Mouse (Mus musculus) forebrain, embryonic 14.5 days (tissue): ENCODE measurements around the gene Poldip3. TPM values are rescaled to one million over a fixed set of nuclear protein-coding genes. Genes with fewer than 3 reads are reported as not detected.
"Not testable (repeated sequence)": the region's sequence is repeated elsewhere in the genome, so short reads cannot be mapped to it uniquely, and the experiment has no call there.

Experiments
- ATAC-seq: fragments of 200-750 bp; cut with Nextera tagmentation; 2 replicates; pipeline ENCODE4 v1.8.0; 2017; ENCODE audit warnings: mild to moderate bottlenecking, moderate library complexity
- DNase-seq: peaks from one replicate; pipeline ENCODE4 v3.0.0-alpha.2; 2015; ENCODE audit warnings: low spot score
- H3K27ac ChIP-seq: fragments of 300-500 bp; sonication (generic); 2 replicates; pipeline ENCODE4 v1.5.1; 2014; ENCODE audit warnings: low read depth, mild to moderate bottlenecking, control low read depth, low read length, moderate library complexity
- H3K27me3 ChIP-seq: fragments of 300-500 bp; sonication (generic); replicated peaks from 2 replicates; pipeline ENCODE4 v1.6.1; 2014; ENCODE audit warnings: low read length, control low read depth, mixed read lengths; ENCODE audit not compliant: control insufficient read depth, insufficient read depth
- H3K36me3 ChIP-seq: fragments of 300-500 bp; sonication (generic); 2 replicates; pipeline ENCODE4 v1.6.1; 2014; ENCODE audit warnings: low read length, control low read depth; ENCODE audit not compliant: control insufficient read depth, insufficient read depth
- H3K4me1 ChIP-seq: fragments of 300-500 bp; sonication (generic); 2 replicates; pipeline ENCODE4 v1.6.1; 2014; ENCODE audit warnings: antibody characterized with exemption, low read length, control low read depth; ENCODE audit not compliant: control insufficient read depth, insufficient read depth
- H3K4me2 ChIP-seq: fragments of 300-500 bp; sonication (generic); 2 replicates; pipeline ENCODE4 v1.6.1; 2014; ENCODE audit warnings: mild to moderate bottlenecking, control low read depth, low read length
- H3K4me3 ChIP-seq: fragments of 300-500 bp; sonication (generic); 2 replicates; pipeline ENCODE4 v1.5.1; 2014; ENCODE audit warnings: low read depth, low read length, control low read depth
- H3K9ac ChIP-seq: fragments of 300-500 bp; sonication (generic); 2 replicates; pipeline ENCODE4 v1.6.1; 2014; ENCODE audit warnings: mild to moderate bottlenecking, low read length, control low read depth, moderate library complexity
- H3K9me3 ChIP-seq: fragments of 300-500 bp; sonication (generic); replicated peaks from 2 replicates; pipeline ENCODE4 v1.6.1; 2016; ENCODE audit warnings: low read length, control low read depth, mixed read lengths; ENCODE audit not compliant: control insufficient read depth
- WGBS: fragments of 180-500 bp; shearing (Covaris S2); extraction: QIAGEN DNeasy Blood & Tissue Kit; methylation state at CpG from one replicate; pipeline ENCODE4 v1.1.7; 2014; 5-methylcytosine and 5-hydroxymethylcytosine counted together
- polyA plus RNA-seq: library from polyadenylated mRNA; unstranded; fragments of >200 nt; fragmentation: Nextera tagmentation; extraction: Ambion mirVana; gene quantifications from 2 replicates; pipeline ENCODE4 v1.2.1, GENCODE M21; 2014

Poldip3 gene
- polyA plus RNA-seq, 1 experiment from 2014 or later, result 158 TPM

DNA sequence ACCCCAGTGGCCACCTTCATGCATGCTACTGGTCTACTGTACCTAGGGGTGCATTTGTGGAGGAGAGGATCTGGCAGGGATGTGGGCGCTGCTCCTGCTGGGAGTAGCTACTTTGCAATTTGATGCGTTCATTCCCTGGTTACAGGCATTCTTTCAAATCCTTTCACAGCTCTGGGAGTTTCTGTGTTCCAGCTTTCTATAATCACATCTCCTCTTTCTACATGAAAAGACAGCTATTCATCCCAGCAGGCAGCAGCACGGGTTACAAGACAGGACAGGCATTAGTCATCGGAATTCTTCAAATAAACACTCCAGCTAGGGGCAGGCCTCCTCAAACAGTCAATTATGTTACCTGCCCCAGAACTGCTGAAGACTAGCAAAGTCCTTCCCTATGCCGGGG lies 6.3 kb downstream of the Poldip3 start:
- Histone ChIP-seq H3K27me3 (no peaks in the 10 kb centered on the region), H3K4me1 (peaks cover 6% of the 10 kb centered on the region; the same call in 1 of the 2 replicates), H3K36me3 (peaks cover 31% of the 10 kb centered on the region), H3K27ac (no peak overlapping the region), H3K9me3 (no peaks in the 10 kb centered on the region), H3K9ac (no peak overlapping the region; the same call in 1 of the 2 replicates), H3K4me3 (no peak overlapping the region), H3K4me2 (no peak overlapping the region)
- WGBS, result 27% methylated on average over 5 of the region's 5 CpGs
- DNase-seq (peak; percentile 13), ATAC-seq (no peak)

DNA sequence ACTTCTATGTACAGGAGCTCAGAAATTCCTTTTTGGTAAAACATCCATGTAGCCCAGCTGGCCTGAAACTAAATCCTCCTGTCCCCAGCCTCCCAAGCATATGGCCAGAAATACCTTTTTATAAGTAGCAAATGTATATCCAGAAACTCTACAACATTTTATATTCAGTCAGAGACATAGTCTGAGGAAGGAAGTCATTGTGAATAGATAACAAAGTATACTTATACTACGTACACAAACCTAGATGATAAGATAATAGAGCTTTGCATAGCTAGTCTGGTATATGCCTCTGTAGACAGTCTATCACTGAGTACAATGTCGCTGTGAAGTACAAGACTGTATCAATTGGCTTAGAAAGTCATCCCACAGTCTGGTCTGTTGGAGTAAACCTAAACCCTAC lies 13.5 kb downstream of the Poldip3 start:
- H3K4me1 ChIP-seq, result no peaks in the 10 kb centered on the region
- ATAC-seq (no peak), DNase-seq (no peak)
- no peaks in the 10 kb centered on the region for H3K9me3 ChIP-seq
- H3K27ac ChIP-seq, result no peak overlapping the region
- no peak overlapping the region for H3K4me2 ChIP-seq
- H3K9ac ChIP-seq, result no peak overlapping the region
- 97% methylated on average over 2 of the region's 2 CpGs for WGBS
- H3K4me3 ChIP-seq, result no peak overlapping the region
- H3K36me3 ChIP-seq, result peaks cover 82% of the 10 kb centered on the region
- H3K27me3 ChIP-seq, result no peaks in the 10 kb centered on the region

DNA sequence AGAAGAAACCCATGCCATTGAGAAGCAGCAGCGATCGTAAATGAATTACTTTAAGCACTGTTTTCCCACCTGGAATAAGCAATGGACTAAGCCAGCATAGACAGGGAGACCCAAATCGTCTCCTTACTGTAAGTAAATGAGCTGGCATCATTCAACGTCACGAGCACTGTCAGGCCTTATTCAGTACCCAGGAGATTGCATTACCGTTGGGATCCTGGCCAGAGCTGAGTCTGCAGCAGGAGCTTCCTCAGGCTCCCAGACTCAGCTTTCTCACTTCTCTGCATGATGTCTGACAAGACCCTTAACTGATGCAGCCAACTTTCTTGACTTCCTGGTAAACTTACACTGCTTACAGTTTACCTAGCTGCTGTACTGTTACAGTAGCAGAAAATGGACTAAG lies 14.5 kb downstream of the Poldip3 start:
- DNase-seq (no peak), ATAC-seq (no peak)
- Histone ChIP-seq H3K4me3 (no peak overlapping the region), H3K27ac (no peak overlapping the region), H3K9ac (no peak overlapping the region), H3K4me1 (no peaks in the 10 kb centered on the region), H3K9me3 (no peaks in the 10 kb centered on the region), H3K36me3 (peaks cover 92% of the 10 kb centered on the region), H3K27me3 (no peaks in the 10 kb centered on the region), H3K4me2 (no peak overlapping the region)
- 86% methylated on average over 6 of the region's 6 CpGs for WGBS

DNA sequence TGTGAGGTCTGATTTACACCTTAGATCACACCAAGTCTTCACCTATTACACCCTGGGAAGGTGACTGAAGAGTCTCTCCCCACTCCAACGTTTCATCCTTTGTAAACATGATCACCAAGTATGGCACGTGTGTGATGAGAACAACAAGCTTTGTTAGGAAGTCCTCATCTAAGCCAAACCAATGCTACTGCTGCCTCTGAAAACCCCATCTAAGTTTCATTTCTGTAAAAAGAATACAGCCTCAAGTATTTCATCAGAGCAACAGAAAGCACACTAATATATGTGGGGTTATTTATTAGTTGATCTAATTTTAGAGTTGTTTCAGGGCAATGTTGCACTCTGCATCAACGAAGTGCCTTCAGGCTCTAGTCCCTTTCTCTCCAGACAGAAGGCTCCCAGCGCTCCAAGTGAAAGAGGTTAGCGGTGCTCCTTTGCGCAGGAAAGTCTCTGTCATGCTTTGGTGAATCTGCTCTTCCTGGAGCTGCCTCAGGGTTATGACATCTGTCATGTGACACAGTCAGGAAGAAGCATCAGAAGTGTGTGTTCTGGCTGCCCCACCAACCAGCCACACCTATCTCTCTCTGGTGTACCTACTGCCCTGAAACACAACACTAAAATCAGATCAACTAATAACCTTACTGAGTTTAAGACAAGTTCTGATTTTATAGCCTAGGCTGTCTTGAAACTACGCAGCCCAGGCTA lies 19.5 kb downstream of the Poldip3 start:
- Histone ChIP-seq H3K36me3 (peaks cover 92% of the 10 kb centered on the region), H3K27ac (no peak overlapping the region), H3K27me3 (no peaks in the 10 kb centered on the region), H3K9ac (no peak overlapping the region), H3K9me3 (no peaks in the 10 kb centered on the region), H3K4me2 (no peak overlapping the region), H3K4me1 (no peaks in the 10 kb centered on the region), H3K4me3 (no peak overlapping the region)
- WGBS, result 92% methylated on average over 7 of the region's 7 CpGs
- DNase-seq (no peak), ATAC-seq (no peak)

DNA sequence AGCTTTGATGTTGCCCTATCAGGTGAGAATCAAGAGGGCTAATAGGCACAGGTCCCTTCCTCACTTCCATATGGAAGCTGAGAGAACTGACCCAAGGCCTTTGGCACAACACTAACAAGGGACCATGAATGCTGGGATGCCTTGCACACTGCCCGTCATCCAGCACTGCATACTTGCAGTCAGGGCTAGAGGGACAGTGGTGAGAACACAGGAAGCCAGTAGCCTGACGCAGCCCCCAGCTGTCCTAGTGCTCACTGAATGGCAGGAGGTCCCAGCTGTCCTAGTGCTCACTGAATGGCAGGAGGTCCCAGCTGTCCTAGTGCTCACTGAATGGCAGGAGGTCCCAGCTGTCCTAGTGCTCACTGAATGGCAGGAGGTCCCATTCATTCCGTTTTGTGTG lies 22.1 kb downstream of the Poldip3 start:
- not testable (repeated sequence) for DNase-seq, H3K9me3 ChIP-seq, H3K4me2 ChIP-seq, H3K27ac ChIP-seq, H3K27me3 ChIP-seq, H3K4me1 ChIP-seq, ATAC-seq, H3K4me3 ChIP-seq, H3K9ac ChIP-seq
- peaks cover 67% of the 10 kb centered on the region for H3K36me3 ChIP-seq
- WGBS, result 62% methylated on average over 3 of the region's 3 CpGs

DNA sequence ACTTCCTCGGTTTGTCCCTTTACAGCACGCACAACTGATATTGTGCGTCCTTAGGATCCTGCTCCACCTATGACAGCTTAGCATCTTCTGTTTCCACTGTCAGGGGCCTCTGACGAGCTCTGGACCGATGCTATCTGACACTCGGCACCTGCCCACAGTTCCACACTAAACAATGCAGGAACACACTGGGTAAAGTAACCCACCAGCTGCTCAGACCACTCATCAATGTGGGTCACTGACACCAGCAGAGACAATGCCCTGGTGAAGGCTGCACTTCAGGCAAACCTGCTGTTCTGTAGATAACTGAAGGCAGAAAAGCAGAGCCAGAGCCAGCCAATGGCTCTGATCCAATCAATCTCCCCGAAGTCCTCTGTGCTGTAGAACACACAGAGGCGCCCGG lies 22.6 kb downstream of the Poldip3 start:
- Histone ChIP-seq H3K27ac (no peak overlapping the region), H3K36me3 (peaks cover 62% of the 10 kb centered on the region), H3K4me3 (no peak overlapping the region), H3K9ac (no peak overlapping the region), H3K9me3 (no peaks in the 10 kb centered on the region), H3K27me3 (no peaks in the 10 kb centered on the region), H3K4me1 (peaks cover under 1% of the 10 kb centered on the region; the same call in 1 of the 2 replicates), H3K4me2 (no peak overlapping the region)
- no peak for ATAC-seq
- DNase-seq, result no peak
- 91% methylated on average over 9 of the region's 9 CpGs for WGBS

DNA sequence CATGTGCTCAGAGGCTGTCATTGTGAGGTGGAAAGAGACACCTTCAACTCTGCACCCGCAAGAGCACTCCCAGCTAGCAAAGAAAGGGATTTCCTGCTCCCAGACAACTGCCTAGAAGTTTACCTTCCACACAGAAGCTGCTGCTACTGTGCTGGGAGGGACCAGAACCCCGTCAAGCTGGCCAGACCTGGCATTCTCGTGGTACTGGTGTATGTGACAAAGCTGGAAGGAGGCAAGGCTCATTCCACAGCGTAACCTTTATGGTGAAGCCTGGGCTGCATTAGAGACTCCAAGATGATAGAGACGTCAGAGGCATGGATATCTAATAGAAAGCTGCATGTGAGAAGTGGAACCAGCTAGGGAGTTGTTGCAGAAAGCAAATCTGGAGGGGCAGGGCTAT lies 24.6 kb downstream of the Poldip3 start:
- Histone ChIP-seq H3K4me1 (peaks cover 3% of the 10 kb centered on the region; the same call in 1 of the 2 replicates), H3K9ac (no peak overlapping the region), H3K9me3 (no peaks in the 10 kb centered on the region), H3K4me2 (no peak overlapping the region), H3K27me3 (no peaks in the 10 kb centered on the region), H3K4me3 (no peak overlapping the region), H3K27ac (no peak overlapping the region), H3K36me3 (peaks cover 47% of the 10 kb centered on the region)
- WGBS, result 67% methylated on average over 5 of the region's 5 CpGs
- DNase-seq (no peak), ATAC-seq (no peak)

DNA sequence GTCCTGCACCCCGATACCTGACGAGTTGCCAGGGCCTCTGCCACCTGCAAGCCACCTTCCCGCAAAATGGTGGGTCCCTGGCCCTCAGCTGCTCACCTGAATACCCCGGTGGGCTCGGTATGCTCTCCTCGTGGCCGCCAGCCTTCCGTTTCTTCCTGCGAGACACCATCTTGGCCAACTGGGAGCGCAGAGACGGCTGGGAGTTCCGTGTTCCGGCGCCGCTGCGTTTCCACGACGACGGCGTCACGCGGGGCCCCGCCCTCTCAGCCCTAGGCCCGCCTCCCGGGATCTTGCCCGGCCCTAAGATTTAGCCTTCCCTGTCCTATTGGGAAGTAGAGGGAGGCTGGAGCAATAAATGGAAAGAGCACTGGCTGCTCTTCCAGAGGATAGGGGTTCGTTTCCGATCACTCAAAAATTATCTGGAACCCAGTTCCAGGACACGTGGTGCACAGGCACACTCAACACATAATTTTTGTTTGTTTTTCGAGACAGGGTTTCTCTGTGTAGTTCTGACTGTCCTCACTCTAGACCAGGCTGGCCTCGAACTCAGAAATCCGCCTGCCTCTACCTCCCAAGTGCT lies 26.5 kb downstream of the Poldip3 start, which contains the start of gene Rrp7a:
Gene Rrp7a, minus strand, starts transcription at position 236 of the 580 bp plus-strand sequence.
- ATAC-seq, result peak; percentile 96
- DNase-seq, result peak; percentile 94
- Histone ChIP-seq H3K4me3 (peak within 1 kb of the TSS; percentile 80), H3K27me3 (no peaks in the 10 kb centered on the region), H3K9me3 (no peaks in the 10 kb centered on the region), H3K27ac (peak within 1 kb of the TSS; percentile 77), H3K9ac (peak within 1 kb of the TSS; percentile 71), H3K4me1 (peaks cover 3% of the 10 kb centered on the region; the same call in 1 of the 2 replicates), H3K4me2 (peak within 1 kb of the TSS; percentile 78), H3K36me3 (peaks cover 45% of the 10 kb centered on the region)
- 9% methylated on average over 32 of the region's 32 CpGs for WGBS
